ENCODE assay signal across 13 mouse cellular contexts in genomic region chr12:17084499-17085208, GRCm38 (mm10).
DNase-seq lines count a peak whose midpoint lies in the region; ATAC-seq and TF ChIP-seq lines count a peak whose summit lies in the region.
"Had no signal": no experiment of that assay in that cellular context is flagged by ENCODE, and none has a peak within 500 bp of the region (broad histone marks: within the 10 kb centered on the region; RNA-seq: fewer than 3 reads in every experiment).

No protein-coding gene starts in this region.

- H3K9me3 ChIP-seq in MEL (replicated peaks; ENCODE audit: insufficient read depth, low read length) = no peaks in the 10 kb centered on the region
- no peaks in the 10 kb centered on the region for H3K9me3 ChIP-seq in lung, postnatal 0 days (ENCODE audit: low read length)
- H3K9me3 ChIP-seq: limb, embryonic 12.5 days; stomach, embryonic 15.5 days had no signal

- H3K36me3 ChIP-seq in MEL (ENCODE audit: control insufficient read depth in 1 of 2, insufficient read depth in 2 of 2, low read length in 2 of 2) = peaks cover 0 to 2% of the 10 kb centered on the region in 2 experiments; a peak in 1 of 4 replicates
- no peaks in the 10 kb centered on the region for H3K36me3 ChIP-seq in lung, postnatal 0 days (ENCODE audit: insufficient read depth, low read length)
- H3K36me3 ChIP-seq: limb, embryonic 12.5 days; stomach, embryonic 15.5 days had no signal

- peaks cover 0 to 6% of the 10 kb centered on the region in 2 experiments; a peak in 2 of 4 replicates for H3K4me1 ChIP-seq in MEL (ENCODE audit: control insufficient read depth in 1 of 2, insufficient read depth in 2 of 2, low read length in 2 of 2)
- H3K4me1 ChIP-seq in lung, postnatal 0 days (ENCODE audit: insufficient read depth, low read depth, low read length) = no peaks in the 10 kb centered on the region
- H3K4me1 ChIP-seq: stomach, embryonic 15.5 days had no signal

- TF ChIP-seq RAD21 in MEL (IDR thresholded peaks at IDR 0.05; ENCODE audit: low read depth, low read length) = no peak

- TF ChIP-seq EP300 in MEL (IDR thresholded peaks at IDR 0.05; ENCODE audit: low read depth in 1 of 2, low read length in 2 of 2) = no peak
- TF ChIP-seq EP300 in lung, postnatal 0 days (IDR thresholded peaks at IDR 0.05) = no peak

- 50% methylated on average over 9 of the region's 9 CpGs for whole genome bisulfite sequencing in lung, postnatal 0 days

- H3K4me3 ChIP-seq in MEL (ENCODE audit: control insufficient read depth in 1 of 2, insufficient read depth in 1 of 2, low read depth in 2 of 2, low read length in 2 of 2) = no peak overlapping the region
- H3K4me3 ChIP-seq in lung, postnatal 0 days (ENCODE audit: low read depth, low read length) = no peak overlapping the region
- H3K4me3 ChIP-seq: limb, embryonic 12.5 days; stomach, embryonic 15.5 days had no signal

- no peak for TF ChIP-seq POLR2A in MEL (IDR thresholded peaks at IDR 0.05; ENCODE audit: control insufficient read depth in 1 of 2, insufficient read depth in 1 of 2, low read depth in 1 of 2, low read length in 2 of 2, poor library complexity in 1 of 2)

- ATAC-seq in lung, postnatal 0 days = no peak
- ATAC-seq: forebrain, postnatal 0 days had no signal

- H3K4me2 ChIP-seq in lung, postnatal 0 days (replicated peaks; ENCODE audit: low read depth, low read length) = no peak overlapping the region
- H3K4me2 ChIP-seq: limb, embryonic 12.5 days; stomach, embryonic 15.5 days had no signal

- no peaks in the 10 kb centered on the region for H3K79me2 ChIP-seq in MEL (ENCODE audit: control insufficient read depth, insufficient read depth, low read length, poor library complexity)

- H3K27ac ChIP-seq in MEL (ENCODE audit: control insufficient read depth, low read depth, low read length) = no peak overlapping the region
- H3K27ac ChIP-seq in lung, postnatal 0 days (ENCODE audit: low read length) = no peak overlapping the region
- H3K27ac ChIP-seq: limb, embryonic 12.5 days; stomach, embryonic 15.5 days had no signal

- H3K27me3 ChIP-seq in MEL (ENCODE audit: control insufficient read depth in 1 of 2, insufficient read depth in 2 of 2, low read length in 2 of 2) = no peaks in the 10 kb centered on the region; a peak in 2 of 4 replicates
- no peaks in the 10 kb centered on the region for H3K27me3 ChIP-seq in lung, postnatal 0 days (replicated peaks; ENCODE audit: insufficient read depth, low read length)
- H3K27me3 ChIP-seq: limb, embryonic 12.5 days; stomach, embryonic 15.5 days had no signal

- TF ChIP-seq CTCF in MEL (IDR thresholded peaks at IDR 0.05 in 2 of 3, conservative IDR thresholded peaks at IDR 0.05 in 1 of 3; ENCODE audit: control insufficient read depth in 1 of 3, insufficient read depth in 1 of 3, low read depth in 2 of 3, low read length in 3 of 3, poor library complexity in 1 of 3, severe bottlenecking in 1 of 3) = no peak
- TF ChIP-seq CTCF in lung, postnatal 0 days (IDR thresholded peaks at IDR 0.05) = no peak

- peak; percentile 64 for DNase-seq in layer of hippocampus, adult 11-12 months (ENCODE audit: low spot score)
- no peak for DNase-seq in layer of hippocampus, postnatal 36 days
- peak; percentile 32 for DNase-seq in MEL (ENCODE audit: low read depth, low spot score)
- peak; percentile 72 to 77 for DNase-seq in left cerebral cortex, adult 18-20 months (ENCODE audit: low spot score in 2 of 2)
- DNase-seq in right cerebral cortex, postnatal 14 days = peak; percentile 74
- no peak for DNase-seq in heart, postnatal 4 days
- DNase-seq in lung, postnatal 0 days (ENCODE audit: low spot score) = no peak
- DNase-seq in spleen, postnatal 4 days (ENCODE audit: low spot score in 2 of 2) = no peak
- DNase-seq: forebrain, postnatal 0 days; kidney, adult 9 months; lung, adult 18-20 months had no signal

- no peak overlapping the region for H3K9ac ChIP-seq in MEL (ENCODE audit: control insufficient read depth, low read depth, low read length, poor library complexity, severe bottlenecking)
- no peak overlapping the region for H3K9ac ChIP-seq in lung, postnatal 0 days (replicated peaks; ENCODE audit: low read depth)
- H3K9ac ChIP-seq: forebrain, postnatal 0 days; limb, embryonic 12.5 days; stomach, embryonic 15.5 days had no signal

TF ChIP-seq in MEL, 35 proteins besides CTCF, POLR2A, EP300 and RAD21:
- TF ChIP-seq KAT2A (conservative IDR thresholded peaks at IDR 0.05; ENCODE audit: low read depth, low read length) (no peak), ZNF384 (IDR thresholded peaks at IDR 0.05; ENCODE audit: low read depth, low read length) (peak; percentile 35; the same call in 1 of the 2 replicates)

Comparison
In these comparisons a context has a peak if more than half of its experiments do, and no peak if none do; other contexts are left out.
1. DNase-seq: peak in layer of hippocampus, adult 11-12 months (single experiment), MEL (single experiment), left cerebral cortex, adult 18-20 months (2 of 2) and right cerebral cortex, postnatal 14 days (single experiment); none in layer of hippocampus, postnatal 36 days (0 of 2), heart, postnatal 4 days (single experiment), lung, postnatal 0 days (single experiment) and spleen, postnatal 4 days (0 of 2).